Mouse (Mus musculus) urinary bladder, adult 2 months (tissue): ENCODE measurements around the gene Xcr1. TPM values are rescaled to one million over a fixed set of nuclear protein-coding genes. Genes with fewer than 3 reads are reported as not detected.

Experiments used
- DNase-seq: peaks from one replicate; pipeline ENCODE4 v3.0.0; 2022; ENCODE audit warnings: low spot score
- polyA plus RNA-seq: library from polyadenylated mRNA; depleted of rRNA; stranded (reverse); fragments of >200 nt; gene quantifications from 2 replicates; pipeline ENCODE4 v1.2.3, GENCODE M21; 2012; rRNA removed

Gene Xcr1
- polyA plus RNA-seq, 1 experiment: 0.80 TPM

DNA sequence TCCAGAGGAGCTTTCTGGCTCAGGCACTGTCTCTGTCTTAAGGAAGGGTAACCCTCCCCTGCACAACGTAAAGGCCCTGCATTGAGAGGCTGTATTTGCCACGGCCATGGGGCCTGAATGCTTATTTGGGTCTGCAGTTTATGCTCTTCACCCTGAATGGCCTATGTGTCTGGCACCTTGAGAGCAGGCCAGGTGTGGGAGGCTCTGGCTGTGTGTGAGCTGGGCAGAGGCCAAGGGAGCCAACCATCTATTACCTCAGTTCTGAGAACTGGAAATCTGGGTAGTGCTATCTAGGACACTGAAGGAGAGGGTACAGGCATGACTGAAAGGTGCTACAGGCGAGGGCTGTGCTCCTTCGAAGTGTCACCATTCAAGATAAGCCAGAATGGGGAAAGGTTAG lies 47.0 kb downstream of the Xcr1 start:
- DNase-seq: no peak

DNA sequence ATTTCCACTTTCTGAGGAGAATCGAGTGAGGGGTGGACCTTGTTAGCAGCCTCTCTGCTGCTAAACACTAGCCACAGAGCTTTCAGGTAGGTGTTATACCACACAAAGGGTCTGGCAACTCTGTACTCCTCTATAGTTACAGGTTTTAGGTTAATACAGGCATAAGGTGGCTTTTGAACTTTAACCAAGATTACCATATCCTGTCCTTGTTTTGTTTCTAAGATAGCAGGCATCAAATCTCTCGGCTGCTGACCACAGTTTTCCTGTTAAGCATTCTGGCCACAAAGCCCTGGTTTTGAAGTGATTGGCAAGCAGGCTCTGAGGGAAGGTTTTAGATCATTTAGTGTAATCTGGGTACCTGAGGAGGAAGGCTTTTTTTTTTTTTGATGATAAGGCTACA lies 47.5 kb downstream of the Xcr1 start:
- no peak for DNase-seq

- no peak for DNase-seq
These were observed 50.0 kb downstream of the Xcr1 start for GRCm38 (mm10) chr9:123811831-123812230.

- no peak for DNase-seq
These were observed 53.2 kb downstream of the Xcr1 start for GRCm38 (mm10) chr9:123808583-123808982.

DNA sequence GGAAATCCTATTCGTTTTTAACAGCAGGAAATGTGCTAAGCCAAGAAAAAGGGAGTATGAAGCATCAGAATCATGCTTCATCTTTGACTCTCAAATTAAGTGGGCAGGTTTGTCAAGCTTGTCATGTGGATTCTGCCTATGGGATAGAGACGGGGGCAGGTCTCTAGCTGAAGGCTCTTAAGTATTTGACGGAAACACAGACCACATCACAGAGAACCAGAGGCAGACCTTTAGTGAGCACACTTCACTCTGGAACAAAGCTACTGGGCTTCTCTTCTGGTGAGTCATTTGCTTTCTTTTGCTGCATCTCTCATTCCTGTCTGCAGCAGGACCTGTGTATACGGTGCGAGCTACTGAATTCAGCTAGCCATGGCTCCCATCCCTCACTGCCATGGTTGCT lies 55.6 kb downstream of the Xcr1 start, which contains the start of gene Cxcr6:
Cxcr6 (plus strand) TSS at position 209 of the 400 bp plus-strand sequence.
- no peak for DNase-seq

- no peak for DNase-seq
These were observed 56.6 kb downstream of the Xcr1 start for GRCm38 (mm10) chr9:123805241-123805640.

DNA sequence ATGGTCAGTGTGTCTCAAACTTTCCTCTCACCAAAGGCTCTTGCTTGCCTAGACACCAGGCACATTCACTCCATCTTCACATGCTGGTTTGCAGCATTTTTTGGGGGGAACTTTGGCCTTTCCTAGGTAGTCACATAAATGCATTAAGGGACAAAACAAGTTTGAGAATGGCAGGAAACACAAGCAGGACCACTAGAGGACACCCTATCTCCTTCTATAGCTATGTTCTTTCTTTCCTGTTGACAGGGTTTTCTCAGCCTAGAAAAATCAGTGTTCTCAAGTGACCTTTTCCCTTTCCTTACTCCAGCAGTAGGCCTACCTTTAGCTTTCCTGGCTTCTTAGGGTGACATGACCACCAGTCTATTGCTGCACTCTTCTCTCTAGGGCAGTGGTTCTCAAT lies 58.9 kb downstream of the Xcr1 start:
- DNase-seq: no peak

GRCm38 (mm10) chr9:123802421-123802820 lies 59.4 kb downstream of the Xcr1 start:
- DNase-seq: no peak

Other genes with a start within 250 kb of the Xcr1 start
- 0.03 TPM in 1 of 2 replicates, not detected in the other for gene Slc6a20b, start 229.5 kb downstream of the Xcr1 start, polyA plus RNA-seq
- 0.12 and 0.14 TPM in 2 replicates for gene Ccr9, start 183.6 kb downstream of the Xcr1 start, polyA plus RNA-seq
- 0.13 and 0.15 TPM in 2 replicates for gene Slc6a20a, start 183.1 kb downstream of the Xcr1 start, polyA plus RNA-seq
- gene Lztfl1, start 144.3 kb downstream of the Xcr1 start, polyA plus RNA-seq: 19.8 and 23.1 TPM in 2 replicates
- gene Cxcr6, start 55.6 kb downstream of the Xcr1 start, polyA plus RNA-seq: 1.4 and 1.5 TPM in 2 replicates
- 12.8 and 24.5 TPM in 2 replicates for gene Fyco1, start 10.1 kb downstream of the Xcr1 start, polyA plus RNA-seq
- gene Ccr1, start 106.7 kb upstream of the Xcr1 start, polyA plus RNA-seq: 3.0 and 3.8 TPM in 2 replicates
- gene Ccr1l1, start 116.4 kb upstream of the Xcr1 start, polyA plus RNA-seq: 0.17 and 0.37 TPM in 2 replicates
- gene Ccr3, start 159.9 kb upstream of the Xcr1 start, polyA plus RNA-seq: 0.32 and 0.38 TPM in 2 replicates
- 10.9 and 11.1 TPM in 2 replicates for gene Ccr2, start 239.9 kb upstream of the Xcr1 start, polyA plus RNA-seq